Mouse (Mus musculus) mesoderm, embryonic 11.5 days (tissue): ENCODE data around the gene Commd6.

ENCODE experiments used
- DNase-seq: peaks from one replicate; pipeline ENCODE4 v3.0.0-alpha.2; 2012; ENCODE audit warnings: low read depth, low spot score

The Commd6 gene

DNA sequence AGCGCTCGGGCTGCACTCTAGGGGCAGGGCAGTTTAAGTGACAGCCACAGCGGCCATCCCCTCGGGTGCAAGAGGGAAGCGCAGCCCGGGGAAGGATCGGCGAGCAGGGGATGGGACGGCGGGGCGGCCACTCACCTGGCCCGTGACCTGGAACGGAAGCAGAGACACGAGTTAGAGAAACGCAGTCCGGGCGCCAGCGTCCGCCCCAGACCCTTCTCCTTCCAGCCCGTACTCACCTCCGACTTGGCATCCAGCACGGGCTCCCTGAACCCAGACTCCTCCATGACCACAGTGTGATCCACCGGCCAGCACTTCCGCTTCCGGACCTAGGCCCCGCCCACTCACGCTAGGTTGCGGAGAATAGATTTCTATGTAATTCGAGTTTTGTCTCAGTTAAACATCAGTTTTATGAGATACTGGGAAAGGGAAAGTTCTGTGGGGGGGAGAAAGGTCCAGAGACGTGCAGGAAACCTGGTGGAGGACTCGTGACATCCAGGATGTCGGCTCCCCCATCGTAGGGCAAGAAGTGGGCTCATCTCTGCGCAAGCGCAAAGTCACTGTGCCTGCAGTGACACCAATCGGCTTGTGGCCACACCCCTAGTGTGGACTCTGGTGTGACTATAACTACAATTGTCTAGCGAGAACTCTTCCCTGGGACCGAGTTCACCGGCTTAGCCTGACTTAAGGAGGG, at the start of gene Commd6:
Gene Commd6 (minus strand): TSS at position 534 of the 691 bp plus-strand sequence.
- peak; percentile 92 for DNase-seq

DNA sequence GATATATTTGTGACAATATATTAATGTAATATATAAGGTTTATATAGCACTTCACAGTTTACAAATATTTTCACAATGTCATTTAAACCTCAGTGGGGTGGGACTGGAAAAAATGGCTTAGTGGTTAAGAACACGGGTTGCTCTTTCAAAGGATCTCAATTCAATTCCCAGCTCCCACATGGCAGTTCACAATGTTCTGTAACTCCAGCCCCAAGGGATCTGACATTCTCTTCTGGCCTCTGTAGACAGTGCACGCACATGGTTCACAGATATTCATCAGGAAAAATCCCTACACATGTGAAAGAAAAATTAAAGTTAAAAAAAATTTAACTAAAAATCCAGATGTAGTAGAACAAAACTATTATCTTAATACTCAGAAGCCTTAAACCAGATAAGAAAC, 47.9 kb upstream of the Commd6 start:
- DNase-seq = no peak

DNA sequence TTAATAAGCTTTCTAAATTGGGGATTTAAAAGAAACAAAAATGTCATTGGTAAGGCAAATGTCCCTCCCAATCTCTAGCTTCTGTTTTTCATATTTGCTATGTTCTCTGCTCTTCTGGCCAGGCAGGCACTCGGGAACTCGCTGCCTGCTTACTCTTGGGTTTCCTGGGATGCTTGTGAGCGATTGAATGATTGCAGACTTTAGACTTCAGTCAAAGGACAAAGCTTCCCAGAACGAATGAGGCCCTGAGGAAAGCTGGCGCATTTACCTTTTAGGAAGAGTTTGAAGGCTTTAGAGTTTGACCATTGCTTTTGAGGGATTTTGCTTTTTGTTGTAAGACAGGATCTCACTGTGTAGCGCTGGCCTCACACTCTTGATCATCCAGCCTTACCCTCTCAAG, 47.2 kb upstream of the Commd6 start:
- no peak for DNase-seq

DNA sequence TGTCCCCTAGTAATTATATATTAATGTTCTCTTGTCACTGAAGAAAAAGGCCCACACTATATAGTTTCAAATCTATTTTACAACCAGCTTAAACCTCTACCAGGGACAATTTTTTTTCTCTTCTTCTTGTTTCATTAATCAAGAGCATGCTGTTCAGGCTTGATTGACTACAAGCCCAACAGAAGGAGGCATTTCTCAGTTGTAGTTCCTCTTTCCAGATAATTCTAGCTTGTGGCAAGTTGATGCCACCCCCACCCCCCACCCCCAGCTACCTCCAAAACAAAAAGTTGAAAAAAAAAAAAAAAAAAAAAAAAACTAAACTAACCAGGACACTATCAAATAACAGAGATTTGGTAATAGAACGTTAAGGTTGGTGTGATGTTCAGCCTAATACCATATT, 31.7 kb upstream of the Commd6 start:
- no peak for DNase-seq

DNA sequence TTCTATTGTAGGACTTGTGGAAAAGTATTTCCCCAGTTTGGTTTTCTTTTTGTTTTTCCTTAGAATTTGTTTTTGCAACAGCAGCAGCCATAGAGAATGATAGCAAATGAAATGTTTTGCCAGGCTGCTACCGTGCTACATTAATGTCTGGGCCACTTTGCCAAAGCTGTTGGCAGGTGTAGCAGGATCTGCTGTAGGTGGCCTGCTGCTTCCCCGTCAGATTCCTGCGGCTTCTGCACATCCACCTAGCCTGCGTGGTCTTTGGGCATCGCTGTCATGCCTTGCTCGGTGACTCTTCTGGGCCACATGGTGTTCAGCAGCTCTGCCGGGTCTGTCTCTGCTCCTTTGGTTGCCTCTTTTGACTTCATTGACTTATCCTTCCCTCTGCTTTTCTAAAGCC, 28.1 kb upstream of the Commd6 start:
- DNase-seq = no peak

DNA sequence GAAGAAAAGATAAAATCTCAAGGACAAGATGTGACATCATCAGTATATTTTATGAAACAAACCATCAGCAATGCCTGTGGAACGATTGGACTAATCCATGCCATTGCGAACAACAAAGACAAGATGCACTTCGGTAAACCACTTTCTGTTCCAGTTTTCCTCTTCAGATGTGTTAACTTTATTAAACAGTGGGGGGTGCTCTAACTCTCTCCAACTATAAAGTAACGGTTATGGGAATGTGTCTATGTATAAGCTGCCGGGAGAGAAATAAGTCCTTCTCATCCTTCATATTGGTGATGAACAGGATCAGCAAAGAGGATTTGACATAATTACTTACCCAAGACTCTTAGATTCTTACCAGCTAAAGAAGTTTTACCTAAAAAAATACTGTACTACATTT, 26.1 kb upstream of the Commd6 start:
- no peak for DNase-seq

DNA sequence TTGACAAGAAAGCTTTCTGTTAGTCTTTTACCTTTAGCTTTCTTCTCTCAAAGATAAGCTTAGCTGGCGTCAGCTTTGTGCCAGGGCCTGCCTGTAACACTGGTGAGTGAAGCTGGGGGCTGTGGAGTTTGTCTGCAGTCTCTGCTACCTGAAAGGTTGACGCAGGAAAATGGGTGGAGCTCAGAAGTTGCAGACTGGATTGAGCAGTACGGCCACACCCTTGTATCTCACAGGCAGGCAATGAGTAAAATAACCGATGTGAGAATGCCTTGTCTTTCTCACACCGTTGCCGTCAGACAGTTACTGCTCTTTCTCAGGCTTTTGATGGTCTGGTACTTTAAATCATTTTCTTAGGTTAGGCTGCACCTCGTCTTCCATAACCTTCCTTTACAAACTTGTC, 25.6 kb upstream of the Commd6 start:
- no peak for DNase-seq

DNA sequence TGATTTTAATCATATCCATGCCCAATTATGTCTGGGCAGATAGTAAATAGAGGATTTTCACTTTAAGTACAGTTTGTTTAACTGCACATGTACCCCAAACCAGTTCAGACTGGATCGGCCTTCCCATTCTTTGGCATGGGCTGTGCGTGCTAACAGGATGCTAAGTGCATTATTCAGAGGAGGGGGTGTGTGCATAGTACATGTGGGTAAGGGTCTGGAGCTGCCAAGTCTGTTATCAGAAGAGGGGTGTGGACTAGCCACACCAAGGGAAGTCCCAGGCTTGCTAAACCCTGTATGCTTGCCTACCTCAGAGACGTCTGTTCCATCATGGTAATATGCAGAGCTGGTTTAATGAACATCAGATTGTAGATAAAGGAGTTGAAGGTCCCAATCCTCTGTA, 23.8 kb upstream of the Commd6 start:
- DNase-seq = no peak

DNA sequence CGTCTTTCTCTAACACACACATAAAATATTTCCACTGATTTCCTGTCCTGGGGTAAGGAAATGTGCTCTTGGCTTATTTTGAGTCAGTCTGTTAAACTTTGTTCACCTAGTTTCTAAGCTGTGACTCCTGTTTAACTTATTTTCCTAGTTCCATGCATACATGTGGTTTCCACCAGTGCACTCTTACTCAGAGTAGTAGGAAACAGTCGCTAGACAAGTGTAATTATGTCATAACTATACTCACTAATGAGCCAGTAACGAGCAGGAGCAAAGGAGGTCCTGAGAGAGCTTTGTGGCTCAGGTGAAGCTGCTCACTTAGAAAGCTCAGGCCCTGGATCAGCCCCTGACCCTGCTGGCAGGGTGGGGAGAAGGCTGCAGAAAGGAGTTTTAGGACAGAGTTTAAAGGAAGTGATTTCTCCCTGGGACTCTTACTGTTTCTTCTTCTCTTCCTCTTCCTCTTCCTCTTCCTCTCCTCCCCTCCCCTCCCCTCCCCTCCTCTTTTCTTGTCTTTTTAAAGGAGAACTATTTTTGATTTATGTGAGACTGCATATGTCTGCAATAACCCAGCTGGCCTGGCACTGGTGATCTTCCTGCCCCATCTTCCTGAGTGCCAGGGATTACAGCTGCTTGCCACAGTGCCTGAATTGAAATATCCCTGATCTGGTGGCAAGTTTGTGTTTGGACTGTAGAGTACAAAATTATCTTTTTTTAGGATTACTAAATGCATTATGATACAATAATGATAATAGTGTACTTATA, 21.3 kb upstream of the Commd6 start:
- no peak for DNase-seq

DNA sequence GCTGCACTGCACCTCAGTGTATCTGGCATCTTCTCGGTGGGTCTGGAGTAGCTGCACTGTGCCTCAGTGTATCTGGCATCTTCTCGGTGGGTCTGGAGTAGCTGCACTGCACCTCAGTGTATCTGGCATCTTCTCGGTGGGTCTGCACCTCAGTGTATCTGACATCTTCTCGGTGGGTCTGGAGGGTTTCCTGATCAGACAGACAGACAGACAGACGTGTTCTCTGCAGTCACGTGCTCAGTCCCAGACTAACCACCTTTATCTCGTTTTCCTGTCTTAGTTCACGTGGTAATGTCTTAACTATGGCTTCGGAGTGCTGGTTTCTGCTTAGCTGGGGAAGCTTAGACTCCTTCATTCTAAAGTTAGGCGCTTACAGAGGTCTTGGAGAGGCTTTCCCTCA, 15.8 kb upstream of the Commd6 start:
- no peak for DNase-seq

DNA sequence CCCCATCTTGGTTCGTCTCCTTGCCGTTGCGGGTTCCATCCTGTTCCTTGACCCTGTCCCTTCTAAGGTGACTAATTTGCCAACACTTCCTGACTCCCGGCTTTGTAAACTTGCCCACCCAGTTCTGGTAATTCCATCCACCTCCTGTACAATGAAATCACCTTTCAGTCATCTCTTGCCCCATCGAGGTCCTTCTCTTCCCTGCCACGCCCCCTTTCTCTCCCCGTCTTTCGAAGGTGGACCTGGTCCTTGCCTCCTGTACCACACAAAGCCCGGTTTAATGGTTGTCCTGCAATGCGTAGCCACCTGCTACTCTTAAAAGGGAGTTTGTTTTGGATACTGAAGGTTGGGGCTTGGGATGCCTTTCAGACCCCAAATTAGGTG, 14.0 kb upstream of the Commd6 start:
- peak; percentile 8 for DNase-seq

DNA sequence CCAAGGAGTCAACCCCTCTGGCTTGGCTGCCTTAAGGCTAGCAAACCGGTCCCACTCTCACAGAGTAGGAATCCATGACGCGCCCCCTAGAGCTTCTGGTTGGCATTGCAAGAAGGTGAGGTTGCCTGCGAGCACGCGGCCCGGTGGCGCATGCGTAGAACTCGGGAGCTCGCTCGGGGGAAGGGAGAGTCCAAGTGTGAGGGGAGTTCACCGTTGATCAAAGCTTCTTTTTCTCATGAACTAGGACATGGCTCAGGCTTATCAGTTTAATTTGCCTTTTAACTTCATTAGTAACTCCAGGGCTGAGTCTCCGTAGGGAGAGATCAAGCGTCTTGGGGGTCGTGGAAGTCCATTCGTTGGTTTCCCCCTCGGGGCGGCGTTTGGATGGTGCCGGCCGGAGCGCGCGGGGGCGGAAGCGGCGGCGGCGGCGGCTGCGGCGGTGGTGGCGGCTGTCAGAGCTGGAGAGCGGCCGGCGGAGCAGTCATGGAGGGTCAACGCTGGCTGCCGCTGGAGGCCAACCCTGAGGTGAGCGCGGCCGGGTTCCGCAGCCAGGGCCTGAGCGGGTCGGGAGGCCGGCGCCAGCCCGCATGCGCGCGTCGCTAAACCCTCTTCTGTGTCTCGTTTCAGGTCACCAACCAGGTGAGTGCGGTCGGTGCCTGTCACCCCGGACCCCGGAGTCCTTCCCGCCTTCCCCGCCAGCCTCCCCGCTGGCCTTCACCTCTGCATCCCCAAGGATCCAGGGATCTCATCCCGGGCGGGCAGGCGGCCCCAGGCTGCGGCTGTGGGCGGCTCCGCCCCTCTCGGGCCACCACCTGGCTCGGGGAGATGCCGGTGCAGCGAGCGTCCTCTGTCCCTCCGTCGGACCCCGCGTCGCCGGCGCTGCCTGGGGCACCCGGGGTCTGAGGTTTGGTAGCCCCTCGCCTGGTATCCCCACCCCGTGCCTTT, 13.4 kb upstream of the Commd6 start, which contains the start of gene Uchl3:
Gene Uchl3 (plus strand): TSS at position 387 of the 945 bp plus-strand sequence.
- peak; percentile 97 for DNase-seq

DNA sequence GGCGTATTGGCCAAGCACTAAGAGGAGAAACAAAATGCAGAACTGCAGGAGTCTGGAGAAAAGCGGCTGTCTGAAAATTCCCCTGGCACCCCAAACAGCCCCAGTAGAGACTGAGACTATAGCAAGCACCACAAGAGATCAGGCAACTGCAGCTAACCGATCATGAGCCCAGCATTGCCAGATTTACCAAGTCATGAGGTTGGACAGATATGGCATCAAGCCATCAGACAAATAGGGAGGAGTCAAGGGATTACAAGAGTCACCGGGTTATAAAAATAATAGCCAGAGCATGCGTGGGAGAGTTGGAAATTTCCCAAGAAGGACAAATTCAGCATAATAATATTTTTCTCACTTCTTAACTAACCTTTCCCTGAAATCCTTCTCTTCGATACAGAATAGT, 12.1 kb upstream of the Commd6 start:
- no peak for DNase-seq

DNA sequence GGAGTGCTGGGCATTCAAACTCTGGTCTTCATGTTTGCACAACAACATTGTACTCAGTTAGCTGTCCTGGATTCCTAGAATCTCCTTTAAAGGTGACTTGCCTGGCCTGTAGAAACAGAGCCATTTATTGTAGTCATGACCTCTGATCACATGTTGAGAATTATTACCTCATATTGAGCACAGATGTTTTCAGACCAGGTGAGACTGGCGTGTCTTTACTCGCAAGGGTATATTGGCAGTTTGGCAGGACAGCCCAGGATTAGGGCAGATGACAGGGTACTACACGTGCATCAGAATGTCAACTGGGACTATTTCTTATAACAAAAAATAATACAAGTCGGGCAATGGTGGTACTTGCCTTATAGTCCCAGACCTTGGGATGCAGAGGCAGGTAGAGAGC, 10.1 kb upstream of the Commd6 start:
- DNase-seq = no peak

DNA sequence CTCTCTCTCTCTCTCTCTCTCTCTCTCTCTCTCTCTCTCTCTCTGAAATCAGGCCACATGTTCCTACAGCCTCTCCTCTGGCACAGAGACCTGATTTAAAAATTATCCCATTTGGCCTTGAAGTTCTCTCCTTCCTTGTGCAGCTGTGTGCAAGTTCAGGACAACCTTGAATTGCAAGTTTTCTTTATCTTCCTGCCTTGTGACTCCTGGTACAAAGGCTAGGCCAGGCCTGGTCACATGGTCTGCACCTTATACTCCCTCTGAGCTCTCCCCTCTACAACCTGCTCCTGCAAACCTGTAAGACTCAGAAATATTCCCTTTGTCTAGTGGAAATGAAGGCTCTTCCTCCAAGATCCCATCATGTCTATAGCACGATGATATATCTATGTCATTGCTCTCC, 4.5 kb upstream of the Commd6 start:
- DNase-seq = no peak

DNA sequence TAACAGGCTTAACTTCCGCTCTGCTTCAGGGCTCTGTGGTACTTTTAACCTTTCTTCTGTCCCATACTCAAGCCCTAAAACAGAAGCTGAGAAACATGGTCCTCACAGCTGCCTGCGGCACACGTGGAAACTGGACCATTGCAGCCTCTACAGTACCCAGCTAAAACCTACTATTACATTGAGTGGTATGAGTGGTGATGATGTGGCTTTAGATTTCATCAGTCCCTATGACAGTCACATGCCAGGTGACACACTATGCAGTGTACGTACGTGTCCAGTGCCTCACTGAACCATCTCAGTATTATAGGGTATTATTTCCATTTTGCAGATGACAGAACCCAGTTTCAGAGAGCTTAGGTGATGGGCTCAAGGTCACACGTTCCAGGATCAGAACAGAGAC, 3.1 kb downstream of the Commd6 start:
- no peak for DNase-seq

DNA sequence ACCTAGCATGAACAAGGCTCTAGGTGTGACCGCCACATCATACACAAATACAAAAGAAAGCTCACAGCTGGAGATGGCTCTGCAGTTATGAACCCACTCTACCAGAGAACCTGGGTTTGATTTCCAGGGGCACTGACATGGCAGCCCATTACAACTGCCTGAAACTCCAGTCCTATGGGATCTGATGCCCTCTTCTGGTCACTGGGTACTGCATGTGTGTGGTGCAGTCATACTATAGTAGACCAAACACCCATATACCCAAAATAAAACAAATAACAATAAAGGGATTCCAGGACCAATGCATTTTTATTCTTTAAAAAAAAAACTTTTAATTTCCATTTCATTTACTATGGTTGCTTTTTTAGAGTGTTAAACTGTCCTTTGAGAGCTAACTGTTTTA, 4.7 kb downstream of the Commd6 start:
- no peak for DNase-seq

DNA sequence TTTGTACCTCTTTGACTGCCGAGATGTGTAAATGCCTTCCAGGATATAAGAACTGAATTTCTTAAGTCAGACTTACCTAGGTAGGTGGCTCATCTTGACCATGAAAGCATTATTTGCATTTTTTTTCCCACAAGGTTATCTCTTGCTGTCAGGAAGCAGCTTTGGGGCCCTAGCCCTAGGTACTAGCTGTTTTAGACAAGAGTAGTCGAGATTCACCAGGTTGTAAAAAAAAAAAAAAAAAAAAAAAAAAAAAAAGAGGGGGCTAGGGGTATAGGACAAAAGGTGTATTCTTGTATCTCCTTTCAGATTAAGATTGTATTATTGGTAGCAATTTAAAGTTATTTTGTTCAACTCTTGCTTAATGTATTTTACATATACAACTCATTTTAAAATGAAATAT, 9.9 kb downstream of the Commd6 start:
- no peak for DNase-seq

DNA sequence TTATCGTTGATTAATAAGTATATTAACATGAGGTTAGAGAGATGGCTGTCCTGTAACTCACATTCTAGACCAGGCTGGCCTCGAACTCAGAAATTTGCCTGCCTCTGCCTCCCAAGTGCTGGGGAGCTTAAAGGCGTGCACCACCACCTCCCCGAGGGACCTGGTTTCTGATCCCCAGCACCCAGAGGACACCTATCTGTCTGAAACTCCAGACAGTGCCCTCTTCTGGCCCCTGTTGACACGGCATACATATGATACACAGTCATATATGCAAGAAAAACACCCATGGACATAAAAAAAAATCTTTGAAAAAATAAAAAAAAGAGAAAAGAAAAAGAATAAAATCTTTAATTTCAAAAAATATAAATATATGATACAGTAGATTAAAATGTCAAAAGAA, 22.8 kb downstream of the Commd6 start:
- DNase-seq = no peak

DNA sequence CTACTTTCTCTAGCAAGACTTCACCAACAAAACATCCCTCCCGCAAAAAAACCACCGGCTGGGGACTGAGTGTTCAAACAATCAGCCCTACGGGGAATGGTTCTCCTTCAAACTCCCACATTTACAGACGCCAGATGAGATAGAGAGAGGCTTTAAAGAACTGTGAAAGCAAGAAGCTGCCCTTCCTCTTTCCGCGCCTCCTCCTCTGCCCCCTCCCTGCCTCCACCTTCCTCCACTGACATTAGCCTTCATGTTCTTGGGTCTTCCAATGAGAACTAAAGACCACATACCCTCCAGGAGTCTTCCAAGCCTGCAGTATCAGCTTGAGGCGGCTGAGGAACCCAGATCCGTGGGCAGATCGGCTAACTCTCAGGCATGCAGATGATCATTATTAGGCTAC, 24.3 kb downstream of the Commd6 start:
- no peak for DNase-seq

DNA sequence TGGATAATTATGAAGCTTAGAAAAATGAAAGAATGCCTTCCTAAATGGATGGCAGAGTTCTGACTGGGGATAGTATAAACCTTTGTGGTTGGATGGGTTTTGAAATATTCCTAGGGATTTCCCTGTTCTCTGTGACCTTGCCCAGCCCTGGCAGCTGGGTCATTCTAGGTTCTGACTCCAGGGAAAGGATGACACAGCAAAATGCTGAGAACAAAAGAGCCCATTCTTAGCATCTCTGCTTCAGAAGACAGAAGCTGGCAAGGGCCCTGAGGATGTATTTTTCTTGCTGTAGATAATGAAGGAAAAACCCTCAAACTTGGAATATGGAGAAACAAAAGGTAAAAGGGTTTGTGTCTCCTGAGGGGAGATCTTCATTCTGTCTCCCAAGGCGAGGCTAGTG, 27.3 kb downstream of the Commd6 start:
- DNase-seq = no peak

DNA sequence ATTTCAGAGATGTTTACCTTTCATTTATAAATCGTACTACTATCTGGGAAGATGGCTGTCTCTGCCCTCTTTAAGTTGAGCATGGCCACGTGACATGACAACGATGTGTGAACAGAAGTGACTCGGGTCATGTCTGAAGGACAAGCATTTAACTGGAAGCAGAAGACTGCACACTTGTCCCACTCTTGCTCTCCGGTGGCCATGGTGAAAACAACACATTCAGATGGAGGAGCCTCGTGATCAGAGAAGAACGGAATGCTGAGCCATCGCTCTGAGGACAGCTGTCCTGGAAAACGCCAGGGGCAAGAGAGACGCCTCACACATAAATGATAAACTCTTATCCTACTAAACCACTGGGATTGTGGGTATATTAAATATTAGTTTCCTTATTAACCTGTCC, 29.8 kb downstream of the Commd6 start:
- DNase-seq = no peak
